Mouse (Mus musculus) regulatory T cell (primary cell): ENCODE measurements at regions not wholly inside any gene's neighbourhood (a gene's known extent, or its start where the extent isn't known, plus 50 kb on each side); places are given as distances from the start of the nearest gene placed in this dataset.

ENCODE experiments used
- in situ Hi-C: fragments of 300-600 bp; cut with MboI, MseI; formaldehyde crosslinking; loops from one replicate; pipeline ENCODE4 v1.15.1; 2025; ENCODE audit warnings: high pct_unique_total_duplicates

GRCm38 (mm10) chr14:24731872-24732525 is 245.1 kb downstream of the Rps24 start:
- in situ Hi-C loops: no loop called here

GRCm38 (mm10) chr14:24733326-24733725 is 246.4 kb downstream of the Rps24 start:
- in situ Hi-C loops: no loop called here

GRCm38 (mm10) chr14:24738869-24739268 is 251.9 kb downstream of the Rps24 start:
- in situ Hi-C loops: no loop called here

DNA sequence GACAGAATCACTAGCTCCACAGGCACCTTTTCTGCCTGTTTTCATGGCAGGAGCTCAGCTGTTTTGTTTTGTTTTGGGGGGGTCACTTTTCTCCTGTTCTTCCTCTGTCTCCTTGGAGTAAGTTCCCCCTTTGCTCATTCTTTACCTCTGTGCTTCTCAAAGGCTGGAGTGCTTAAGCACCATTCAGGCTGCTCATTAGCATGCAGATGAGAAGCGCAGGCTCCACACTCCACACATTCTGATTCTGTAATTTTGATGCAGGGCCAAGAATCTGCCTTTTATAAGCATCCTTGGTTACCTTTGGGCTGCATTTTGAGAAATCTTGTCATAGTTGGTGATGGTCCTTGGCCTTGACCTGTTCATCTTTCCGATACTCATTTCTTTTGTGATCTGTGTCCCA is 257.5 kb downstream of the Rps24 start:
- in situ Hi-C loops: no loop called here

GRCm38 (mm10) chr14:24745730-24746129 is 258.8 kb downstream of the Rps24 start:
- in situ Hi-C loops: no loop called here

- in situ Hi-C loops: no loop called here
Measured at GRCm38 (mm10) chr14:24747471-24747795, 260.5 kb downstream of the Rps24 start.

DNA sequence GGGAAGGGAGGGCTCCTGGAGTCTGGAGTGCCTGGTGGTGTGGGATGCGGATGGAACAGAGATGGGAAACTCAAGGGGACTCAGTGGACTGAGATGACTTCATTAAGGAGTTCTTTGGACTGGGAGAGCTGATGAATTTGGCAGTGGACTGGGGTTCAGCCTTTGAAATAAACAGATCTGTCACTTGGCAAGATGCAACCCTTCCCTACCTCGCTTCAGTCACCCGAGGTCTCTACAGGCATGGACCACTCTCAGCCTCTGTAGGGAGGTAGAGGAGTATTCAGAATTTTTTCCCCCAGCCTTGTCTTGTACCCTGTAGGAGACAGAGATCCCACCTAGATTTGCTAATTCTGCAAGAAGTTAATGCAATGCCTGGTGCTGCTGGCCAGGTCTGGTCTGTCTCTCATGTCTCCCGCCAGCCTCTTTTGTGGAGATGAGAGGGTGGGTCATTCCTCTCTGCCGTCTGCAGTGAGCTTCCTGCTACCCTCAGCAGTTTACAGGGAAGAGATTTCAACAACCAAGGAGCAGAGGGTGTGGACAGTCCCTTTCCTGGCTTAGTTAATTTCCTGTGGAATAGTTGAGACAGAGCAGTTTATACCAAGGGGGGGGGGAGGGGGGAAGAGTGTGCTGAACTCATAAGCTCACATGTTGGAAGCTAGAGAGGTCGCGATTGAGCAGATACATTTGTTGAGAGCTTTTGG is 261.0 kb downstream of the Rps24 start:
- in situ Hi-C loops: no loop called here

- in situ Hi-C loops: no loop called here
Measured at GRCm38 (mm10) chr14:24748497-24748862, 261.6 kb downstream of the Rps24 start.

- in situ Hi-C loops: no loop called here
Measured at GRCm38 (mm10) chr14:24749313-24749712, 262.4 kb downstream of the Rps24 start.

- in situ Hi-C loops: loop anchor here (10.0 kb wide), 1 partner anchor 216 kb away; no protein-coding TSS in a partner anchor
Measured at GRCm38 (mm10) chr14:24751227-24751626, 264.3 kb downstream of the Rps24 start.

- in situ Hi-C loops: loop anchor here (10.0 kb wide), 1 partner anchor 220 kb away; no protein-coding TSS in a partner anchor
Measured at GRCm38 (mm10) chr14:24754753-24755152, 267.8 kb downstream of the Rps24 start.

GRCm38 (mm10) chr14:24755426-24756117 is 268.6 kb downstream of the Rps24 start:
- in situ Hi-C loops: loop anchor here (10.0 kb wide), 1 partner anchor 221 kb away; no protein-coding TSS in a partner anchor

- in situ Hi-C loops: loop anchor here (10.0 kb wide), 1 partner anchor 223 kb away; no protein-coding TSS in a partner anchor
Measured at GRCm38 (mm10) chr14:24757302-24757701, 270.4 kb downstream of the Rps24 start.

GRCm38 (mm10) chr14:24757843-24758242 is 270.9 kb downstream of the Rps24 start:
- in situ Hi-C loops: loop anchor here (10.0 kb wide), 1 partner anchor 223 kb away; no protein-coding TSS in a partner anchor

DNA sequence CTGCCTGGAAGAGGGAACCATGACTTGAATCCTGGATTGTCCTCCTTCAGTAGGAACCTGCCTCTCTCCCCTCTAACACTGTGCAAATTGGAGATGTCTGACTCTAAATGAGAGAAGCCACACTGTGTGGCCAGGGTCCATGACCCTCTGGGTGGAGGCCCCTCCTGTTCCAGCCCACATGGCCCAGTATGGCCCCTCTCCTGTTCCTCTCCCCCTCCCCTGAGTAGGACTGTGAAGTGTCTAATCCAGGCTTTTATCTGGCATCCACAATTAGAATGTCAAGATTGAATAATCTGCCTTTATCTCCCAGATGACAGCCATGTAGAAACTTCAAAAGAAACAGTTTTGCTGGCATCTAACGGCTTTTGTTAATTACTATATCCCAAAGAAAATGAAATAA is 274.0 kb downstream of the Rps24 start:
- in situ Hi-C loops: no loop called here

DNA sequence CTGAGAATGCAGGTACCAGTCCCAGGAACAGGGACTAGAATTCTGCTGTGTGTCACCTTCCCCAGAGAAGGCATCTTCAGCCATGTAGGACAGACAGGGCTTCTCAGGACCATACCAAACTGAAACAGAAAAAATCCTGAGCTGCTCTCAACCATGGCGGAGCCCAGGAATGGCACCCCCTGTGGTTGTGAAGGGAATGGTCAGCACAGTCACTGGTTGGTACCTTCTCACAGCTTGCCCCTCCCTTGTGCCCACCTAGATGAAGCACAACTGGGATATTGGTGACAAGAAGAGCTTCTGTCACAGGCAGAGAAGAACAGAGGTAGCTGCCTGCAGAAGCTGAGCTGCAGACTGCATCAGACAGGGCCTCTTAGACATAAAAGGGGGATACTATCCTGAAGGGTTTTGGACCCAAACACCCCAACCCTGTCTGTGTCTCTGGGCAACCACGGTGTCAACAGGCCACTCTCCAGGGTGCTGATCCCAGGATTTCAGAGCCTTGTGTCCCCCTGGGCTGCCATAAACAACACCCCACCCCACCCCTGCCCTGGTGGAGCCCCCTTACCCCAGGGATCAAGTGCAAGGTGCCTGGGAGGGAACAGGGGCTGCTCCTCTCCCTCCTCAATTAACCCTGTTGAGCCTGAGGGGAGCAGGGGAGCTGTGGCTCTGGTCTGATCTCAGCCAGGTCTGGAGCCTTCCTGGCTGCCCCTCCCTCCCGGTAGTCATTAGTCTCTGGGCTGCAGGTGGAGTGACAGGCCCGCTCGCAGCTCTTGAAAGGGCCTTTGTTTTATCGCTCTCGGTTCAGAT is 275.7 kb downstream of the Rps24 start:
- in situ Hi-C loops: no loop called here

GRCm38 (mm10) chr14:24763275-24763812 is 276.4 kb downstream of the Rps24 start:
- in situ Hi-C loops: no loop called here

DNA sequence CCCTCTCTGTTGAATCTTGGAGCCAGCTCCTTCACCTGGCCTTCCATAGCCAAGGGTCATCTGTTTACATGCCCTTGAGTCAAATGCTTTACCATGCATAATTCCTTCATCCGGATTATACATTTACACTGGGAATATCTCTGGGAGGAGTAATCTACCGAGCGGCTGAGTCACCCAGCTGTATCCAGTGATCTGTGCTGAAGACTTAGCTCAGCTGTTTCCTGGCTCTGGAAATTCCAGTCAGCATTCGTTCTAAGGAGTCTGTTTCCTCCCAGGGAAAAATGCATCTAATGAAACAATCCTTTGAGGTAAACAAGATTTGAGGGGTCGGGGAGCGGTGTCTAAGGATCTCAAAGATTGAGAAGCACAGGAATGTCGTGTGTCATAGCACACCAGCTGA is 276.9 kb downstream of the Rps24 start:
- in situ Hi-C loops: no loop called here

GRCm38 (mm10) chr14:24766260-24766659 is 279.3 kb downstream of the Rps24 start:
- in situ Hi-C loops: no loop called here

DNA sequence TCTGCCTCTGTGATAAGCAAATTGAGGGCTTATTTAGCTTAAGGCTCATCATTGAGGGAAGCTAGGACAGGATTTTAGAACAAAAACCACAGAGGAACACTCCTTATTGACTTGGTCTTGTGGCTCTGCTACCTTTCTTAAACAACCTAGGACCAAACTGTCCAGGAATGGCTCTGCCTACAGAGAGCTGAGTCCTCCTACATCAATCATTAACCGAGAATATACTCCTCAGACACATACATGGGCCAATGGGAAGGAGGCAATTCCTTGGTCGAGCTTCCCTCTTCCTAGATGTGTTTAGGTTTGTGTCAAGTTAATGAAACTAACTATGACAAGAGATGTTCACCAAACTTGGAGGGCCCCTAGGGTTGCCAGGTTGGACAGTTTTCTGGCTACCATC is 279.8 kb downstream of the Rps24 start:
- in situ Hi-C loops: no loop called here

DNA sequence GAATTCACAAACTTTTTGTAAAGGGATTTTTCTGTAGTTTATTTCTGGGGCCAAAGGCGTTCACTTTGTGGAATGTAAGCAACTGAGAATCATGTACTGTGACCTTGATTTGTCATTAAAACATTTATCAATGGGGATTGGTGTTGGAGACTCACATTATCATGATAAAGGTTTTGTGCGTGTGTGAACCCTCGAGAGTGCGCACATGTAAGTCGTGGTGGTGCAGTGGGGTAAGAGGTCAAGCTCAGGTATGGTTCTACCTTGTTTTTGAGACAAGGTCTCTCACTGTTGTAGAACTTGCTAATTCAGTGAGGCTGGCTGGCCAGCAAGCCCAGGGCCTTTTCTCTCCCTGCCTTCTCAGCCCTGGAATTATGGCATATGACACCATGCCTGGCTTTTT is 280.4 kb downstream of the Rps24 start:
- in situ Hi-C loops: no loop called here

DNA sequence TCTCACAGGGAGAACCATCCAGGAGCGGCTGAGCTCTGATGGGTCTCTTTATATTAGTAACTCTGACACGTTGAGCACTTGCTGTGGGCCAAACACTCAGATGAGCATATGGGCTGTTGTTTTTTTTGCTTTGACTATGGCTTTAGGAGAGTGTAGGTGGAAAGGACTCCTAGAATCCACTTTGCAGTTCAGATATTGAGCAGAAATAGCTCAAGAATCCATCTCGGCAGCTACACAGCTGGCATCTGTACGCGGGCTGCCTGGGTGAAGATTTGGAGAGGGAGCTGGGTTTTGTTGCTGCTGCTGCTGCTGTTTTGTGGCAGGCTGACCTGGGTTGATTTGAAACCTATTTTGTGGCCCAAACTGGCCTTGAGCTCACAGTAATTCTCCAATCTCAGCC is 281.0 kb downstream of the Rps24 start:
- in situ Hi-C loops: no loop called here
